Mouse (Mus musculus) kidney, postnatal 4 days (tissue): ENCODE data around the gene Mmp2.

Source experiments
- DNase-seq, 2 experiments: peaks; one replicate each; pipeline ENCODE4 v3.0.0; 2021; ENCODE audit warnings: mixed read lengths in 2 of 2

The Mmp2 gene

GRCm38 (mm10) chr8:92896611-92897010, 69.5 kb downstream of the Mmp2 start:
- no peak for DNase-seq

GRCm38 (mm10) chr8:92897794-92898193, 70.7 kb downstream of the Mmp2 start:
- DNase-seq: no peak

GRCm38 (mm10) chr8:92899590-92899989, 72.5 kb downstream of the Mmp2 start:
- no peak for DNase-seq

- DNase-seq: no peak
Measured at GRCm38 (mm10) chr8:92901107-92901506, 74.0 kb downstream of the Mmp2 start, which contains the start of gene Capns2. Gene Capns2 (plus strand): TSS chr8:92901407.

GRCm38 (mm10) chr8:92902981-92903380, 75.9 kb downstream of the Mmp2 start:
- no peak for DNase-seq
